Mouse (Mus musculus) lung, postnatal 25 days (tissue): ENCODE measurements around the gene Kcmf1.
"Not testable (repeated sequence)": the region's sequence is repeated elsewhere in the genome, so short reads cannot be mapped to it uniquely, and the experiment has no call there.

Source experiments
- DNase-seq: peaks from one replicate; pipeline ENCODE4 v3.0.0; 2022; ENCODE audit warnings: low spot score

The Kcmf1 gene

GRCm38 (mm10) chr6:72841986-72842502 lies 57.7 kb downstream of the Kcmf1 start:
- DNase-seq: no peak

GRCm38 (mm10) chr6:72840867-72841780 lies 58.7 kb downstream of the Kcmf1 start:
- DNase-seq: no peak

GRCm38 (mm10) chr6:72837756-72838155 lies 62.0 kb downstream of the Kcmf1 start:
- DNase-seq: no peak

- DNase-seq: no peak
These were observed 65.3 kb downstream of the Kcmf1 start for GRCm38 (mm10) chr6:72834518-72834917.

GRCm38 (mm10) chr6:72831858-72832257 lies 67.9 kb downstream of the Kcmf1 start:
- DNase-seq: no peak

GRCm38 (mm10) chr6:72831276-72831675 lies 68.5 kb downstream of the Kcmf1 start:
- peak; percentile 62 for DNase-seq

GRCm38 (mm10) chr6:72828857-72829256 lies 70.9 kb downstream of the Kcmf1 start:
- DNase-seq: no peak

GRCm38 (mm10) chr6:72828037-72828436 lies 71.7 kb downstream of the Kcmf1 start:
- not testable (repeated sequence) for DNase-seq

- DNase-seq: no peak
These were observed 74.0 kb downstream of the Kcmf1 start for GRCm38 (mm10) chr6:72825762-72826161.

GRCm38 (mm10) chr6:72824971-72825737 lies 74.6 kb downstream of the Kcmf1 start:
- DNase-seq: no peak

- no peak for DNase-seq
These were observed 86.3 kb downstream of the Kcmf1 start for GRCm38 (mm10) chr6:72813456-72813855.

GRCm38 (mm10) chr6:72810248-72810647 lies 89.5 kb downstream of the Kcmf1 start:
- no peak for DNase-seq

- no peak for DNase-seq
These were observed 90.1 kb downstream of the Kcmf1 start for GRCm38 (mm10) chr6:72809522-72810149.

GRCm38 (mm10) chr6:72808342-72808741 lies 91.4 kb downstream of the Kcmf1 start:
- no peak for DNase-seq

GRCm38 (mm10) chr6:72803669-72804068 lies 96.1 kb downstream of the Kcmf1 start:
- DNase-seq: no peak

GRCm38 (mm10) chr6:72802119-72802518 lies 97.7 kb downstream of the Kcmf1 start:
- DNase-seq: no peak

GRCm38 (mm10) chr6:72800641-72801040 lies 99.1 kb downstream of the Kcmf1 start:
- no peak for DNase-seq

- no peak for DNase-seq
These were observed 102.0 kb downstream of the Kcmf1 start for GRCm38 (mm10) chr6:72797763-72798162.

- no peak for DNase-seq
These were observed 104.3 kb downstream of the Kcmf1 start for GRCm38 (mm10) chr6:72795444-72795843.

GRCm38 (mm10) chr6:72794870-72795269 lies 104.9 kb downstream of the Kcmf1 start:
- DNase-seq: no peak

- DNase-seq: no peak
These were observed 107.1 kb downstream of the Kcmf1 start for GRCm38 (mm10) chr6:72792641-72793040.
